Mouse (Mus musculus): ENCODE measurements around the gene Zrsr1. TPM values are rescaled to one million over a fixed set of nuclear protein-coding genes. Genes with fewer than 3 reads are reported as not detected.

The Zrsr1 gene
- total and polyA plus RNA-seq, 2 experiments from 2014 or later = 9.1 to 16.7 TPM

DNA sequence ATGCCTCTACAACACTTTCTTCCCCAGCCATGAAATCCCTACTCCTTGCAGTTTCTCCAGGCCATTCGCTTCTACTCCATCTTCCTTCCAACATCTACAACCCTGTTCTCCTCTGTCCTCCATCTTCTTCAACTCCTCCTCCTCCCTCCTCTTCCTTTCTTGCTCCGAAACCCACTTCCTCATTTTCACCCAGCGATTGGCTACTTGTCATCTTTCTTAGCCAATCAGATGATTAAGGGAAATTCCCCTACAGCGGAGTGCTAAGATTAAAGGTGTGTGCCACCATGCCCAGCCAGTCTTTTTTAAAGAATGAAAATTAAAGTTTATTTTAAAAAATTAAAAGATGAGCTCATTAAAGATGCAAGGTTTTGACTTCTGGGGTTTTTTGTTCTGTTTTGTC lies 46.1 kb downstream of the Zrsr1 start:
- H3K4me1 ChIP-seq (ENCODE audit: insufficient read depth, low read length) = no peaks in the 10 kb centered on the region
- H3K4me3 ChIP-seq (ENCODE audit: low read length) = no peak overlapping the region
- H3K9me3 ChIP-seq (ENCODE audit: low read length) = no peaks in the 10 kb centered on the region
- ATAC-seq (no peak), DNase-seq (ENCODE audit: low spot score) (no peak)
- no peak overlapping the region for H3K4me2 ChIP-seq (ENCODE audit: low read depth, low read length)
- TF ChIP-seq CTCF (IDR thresholded peaks at IDR 0.05; ENCODE audit: low read depth) = no peak
- 91% methylated on average over 4 of the region's 4 CpGs for WGBS
- no peaks in the 10 kb centered on the region for H3K27me3 ChIP-seq (ENCODE audit: insufficient read depth, low read length)
- no peaks in the 10 kb centered on the region for H3K36me3 ChIP-seq (ENCODE audit: insufficient read depth, low read length)
- no peak overlapping the region for H3K27ac ChIP-seq
- no peak overlapping the region for H3K9ac ChIP-seq (replicated peaks; ENCODE audit: low read length)

DNA sequence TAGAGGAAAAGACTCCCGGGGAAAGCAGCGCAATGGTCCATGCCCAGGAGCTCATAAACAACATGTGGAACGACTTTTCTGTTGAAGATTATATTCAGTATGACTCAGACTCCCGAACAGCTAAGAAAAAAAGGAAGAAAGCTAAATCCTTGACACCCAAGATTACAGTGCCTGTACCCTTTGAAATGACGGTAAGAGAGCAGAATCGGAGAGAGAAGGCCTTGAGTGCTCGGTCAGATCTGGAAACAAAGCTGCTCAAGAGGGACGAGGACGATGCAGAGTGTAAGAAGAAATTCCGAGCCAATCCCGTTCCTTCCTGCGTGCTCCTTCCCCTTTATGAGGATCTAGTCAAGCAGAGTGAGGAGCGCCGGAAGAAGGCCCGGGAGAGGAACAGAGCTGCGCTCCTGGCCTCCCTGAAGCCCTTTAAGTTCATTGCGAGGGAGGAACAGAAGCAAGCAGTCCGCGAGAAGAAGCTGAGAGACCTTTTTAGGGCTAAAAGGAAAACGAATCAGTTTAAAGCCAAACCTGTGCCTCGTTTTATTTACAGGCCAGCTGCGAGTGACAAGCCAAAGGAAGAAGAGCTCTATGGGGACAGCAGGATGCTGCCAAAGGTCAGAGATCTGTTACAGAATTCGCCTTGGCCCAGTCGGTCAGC lies 48.4 kb downstream of the Zrsr1 start:
- no peaks in the 10 kb centered on the region for H3K4me1 ChIP-seq (ENCODE audit: insufficient read depth, low read length)
- H3K36me3 ChIP-seq (ENCODE audit: insufficient read depth, low read length) = no peaks in the 10 kb centered on the region
- no peak for DNase-seq (ENCODE audit: low spot score)
- H3K9ac ChIP-seq (replicated peaks; ENCODE audit: low read length) = no peak overlapping the region
- no peak for TF ChIP-seq CTCF (IDR thresholded peaks at IDR 0.05; ENCODE audit: low read depth)
- H3K27me3 ChIP-seq (ENCODE audit: insufficient read depth, low read length) = no peaks in the 10 kb centered on the region
- WGBS = 68% methylated on average over 24 of the region's 24 CpGs
- no peaks in the 10 kb centered on the region for H3K9me3 ChIP-seq (ENCODE audit: low read length)
- no peak overlapping the region for H3K4me3 ChIP-seq (ENCODE audit: low read length)
- no peak overlapping the region for H3K4me2 ChIP-seq (ENCODE audit: low read depth, low read length)
- no peak overlapping the region for H3K27ac ChIP-seq
- ATAC-seq = no peak

DNA sequence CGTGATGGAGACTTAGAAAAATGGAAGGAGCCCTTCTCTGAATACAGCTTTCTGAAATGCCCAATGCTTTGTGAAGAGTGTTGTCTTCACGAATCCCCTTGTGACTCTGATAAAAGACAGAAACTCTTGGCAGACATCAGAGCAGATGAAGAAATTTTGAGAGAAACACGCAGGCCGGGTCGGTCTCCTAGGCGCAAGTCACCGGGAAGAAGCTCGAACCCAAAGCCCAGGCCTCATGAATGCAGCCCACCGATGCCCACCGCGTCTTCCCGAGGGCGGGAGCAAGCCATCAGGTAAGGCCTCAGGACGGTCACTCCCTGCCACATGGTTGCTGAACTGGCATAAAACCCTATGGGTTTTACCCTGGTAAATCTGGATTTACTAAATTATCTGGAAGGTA lies 49.0 kb downstream of the Zrsr1 start:
- Histone ChIP-seq H3K9ac (replicated peaks; ENCODE audit: low read length) (no peak overlapping the region), H3K36me3 (ENCODE audit: insufficient read depth, low read length) (no peaks in the 10 kb centered on the region), H3K27ac (no peak overlapping the region), H3K4me3 (ENCODE audit: low read length) (no peak overlapping the region), H3K9me3 (ENCODE audit: low read length) (no peaks in the 10 kb centered on the region), H3K27me3 (ENCODE audit: insufficient read depth, low read length) (no peaks in the 10 kb centered on the region), H3K4me1 (ENCODE audit: insufficient read depth, low read length) (no peaks in the 10 kb centered on the region), H3K4me2 (ENCODE audit: low read depth, low read length) (no peak overlapping the region)
- DNase-seq (ENCODE audit: low spot score) (no peak), ATAC-seq (no peak)
- 94% methylated on average over 14 of the region's 14 CpGs for WGBS
- no peak for TF ChIP-seq CTCF (IDR thresholded peaks at IDR 0.05; ENCODE audit: low read depth)

DNA sequence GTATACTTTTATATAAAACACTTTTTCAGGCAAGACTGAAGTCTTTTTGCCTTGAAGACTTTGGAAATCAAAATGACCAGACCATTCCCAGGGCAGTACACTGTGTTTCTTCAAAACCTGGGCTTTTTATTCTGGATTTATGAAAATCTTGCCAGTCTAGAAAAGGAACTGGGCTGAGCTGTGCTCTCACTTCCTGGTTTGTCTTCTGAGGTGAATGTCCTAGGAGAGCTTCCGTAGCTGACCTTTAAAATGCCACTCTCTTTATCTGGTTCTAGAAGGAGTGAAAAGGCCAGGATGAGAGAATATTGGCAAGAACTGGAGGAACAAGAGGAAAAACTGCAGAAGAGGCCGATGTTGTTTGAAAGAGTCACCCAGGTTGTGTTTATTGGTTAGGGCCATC lies 51.4 kb downstream of the Zrsr1 start:
- Histone ChIP-seq H3K4me2 (ENCODE audit: low read depth, low read length) (no peak overlapping the region), H3K9ac (replicated peaks; ENCODE audit: low read length) (no peak overlapping the region), H3K9me3 (ENCODE audit: low read length) (no peaks in the 10 kb centered on the region), H3K4me1 (ENCODE audit: insufficient read depth, low read length) (no peaks in the 10 kb centered on the region), H3K4me3 (ENCODE audit: low read length) (no peak overlapping the region), H3K36me3 (ENCODE audit: insufficient read depth, low read length) (no peaks in the 10 kb centered on the region), H3K27ac (no peak overlapping the region), H3K27me3 (ENCODE audit: insufficient read depth, low read length) (no peaks in the 10 kb centered on the region)
- no peak for TF ChIP-seq CTCF (IDR thresholded peaks at IDR 0.05; ENCODE audit: low read depth)
- DNase-seq (ENCODE audit: low spot score) (no peak), ATAC-seq (no peak)
- 95% methylated on average over 2 of the region's 2 CpGs for WGBS

DNA sequence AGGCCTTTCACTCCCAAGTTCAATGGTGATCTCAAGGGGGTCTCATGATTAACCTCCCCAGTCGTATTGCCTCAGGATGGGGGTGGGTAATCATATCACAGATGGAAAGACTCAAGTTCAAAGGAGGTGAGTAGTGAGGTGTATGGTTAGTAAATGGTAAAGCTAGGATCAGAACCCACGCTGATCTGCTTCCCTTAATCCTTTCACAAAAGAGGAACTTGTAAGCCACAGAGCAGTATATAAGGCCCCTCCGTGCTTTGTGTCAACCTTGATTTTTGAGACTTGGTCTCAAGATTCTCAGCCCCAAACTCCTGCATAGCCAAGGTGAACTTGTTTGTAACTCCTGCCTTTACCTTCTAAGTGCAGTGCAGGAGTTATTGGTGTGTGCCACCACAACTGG lies 52.4 kb downstream of the Zrsr1 start:
- no peak for TF ChIP-seq CTCF (IDR thresholded peaks at IDR 0.05; ENCODE audit: low read depth)
- no peak for ATAC-seq
- Histone ChIP-seq H3K4me2 (ENCODE audit: low read depth, low read length) (no peak overlapping the region), H3K4me3 (ENCODE audit: low read length) (no peak overlapping the region), H3K9me3 (ENCODE audit: low read length) (no peaks in the 10 kb centered on the region), H3K9ac (replicated peaks; ENCODE audit: low read length) (no peak overlapping the region), H3K27me3 (ENCODE audit: insufficient read depth, low read length) (no peaks in the 10 kb centered on the region), H3K4me1 (ENCODE audit: insufficient read depth, low read length) (no peaks in the 10 kb centered on the region), H3K36me3 (ENCODE audit: insufficient read depth, low read length) (no peaks in the 10 kb centered on the region), H3K27ac (no peak overlapping the region)
- DNase-seq (ENCODE audit: low spot score) = no peak
- 76% methylated on average over 3 of the region's 3 CpGs for WGBS

Other genes starting within 250 kb of the Zrsr1 start
- 4.8 and 9.2 TPM in 2 replicates for gene B3gnt2, start 111.0 kb upstream of the Zrsr1 start, total RNA-seq (2014; rRNA removed)
- gene B3gnt2, start 111.0 kb upstream of the Zrsr1 start, polyA plus RNA-seq (2015; fragmentation: Nextera tagmentation; extraction: Ambion mirVana) = 2.9 and 4.5 TPM in 2 replicates
- not detected in 2 replicates for gene Gm28048, start 10.1 kb downstream of the Zrsr1 start, total RNA-seq (2014; rRNA removed)
- gene Gm28048, start 10.1 kb downstream of the Zrsr1 start, polyA plus RNA-seq (2015; fragmentation: Nextera tagmentation; extraction: Ambion mirVana) = 3.2 and 3.4 TPM in 2 replicates
- 11.6 and 15.5 TPM in 2 replicates for gene Commd1, start 10.4 kb downstream of the Zrsr1 start, total RNA-seq (2014; rRNA removed)
- gene Commd1, start 10.4 kb downstream of the Zrsr1 start, polyA plus RNA-seq (2015; fragmentation: Nextera tagmentation; extraction: Ambion mirVana) = 242 and 247 TPM in 2 replicates
- 128 and 143 TPM in 2 replicates for gene Cct4, start 18.5 kb downstream of the Zrsr1 start, total RNA-seq (2014; rRNA removed)
- gene Cct4, start 18.5 kb downstream of the Zrsr1 start, polyA plus RNA-seq (2015; fragmentation: Nextera tagmentation; extraction: Ambion mirVana) = 219 and 220 TPM in 2 replicates
- gene Fam161a, start 35.5 kb downstream of the Zrsr1 start, total RNA-seq (2014; rRNA removed) = 2.9 and 10.7 TPM in 2 replicates
- gene Fam161a, start 35.5 kb downstream of the Zrsr1 start, polyA plus RNA-seq (2015; fragmentation: Nextera tagmentation; extraction: Ambion mirVana) = 4.9 and 6.8 TPM in 2 replicates

All from hindbrain, postnatal 0 days (tissue).